Mouse (Mus musculus) left cerebral cortex, adult 18-20 months (tissue): ENCODE data around the gene Irf9. TPM values are rescaled to one million over a fixed set of nuclear protein-coding genes. Genes with fewer than 3 reads are reported as not detected.
A peak's percentile ranks its signal among the peaks of the same experiment; 100 is the strongest.

Experiments
- DNase-seq, 2 experiments: peaks; one replicate each; pipeline ENCODE4 v3.0.0; 2021 to 2022; ENCODE audit warnings: low spot score in 2 of 2, mixed read lengths in 1 of 2
- total RNA-seq, 2 experiments: library from RNA; stranded (reverse); gene quantifications; 2 replicates each; pipeline ENCODE4 v1.2.3; 2021

Gene Irf9
- total RNA-seq, 2 experiments from 2014 or later, result 11.7 to 11.8 TPM

GRCm38 (mm10) chr14:55579511-55580496, 23.6 kb upstream of the Irf9 start:
- no peak for DNase-seq

GRCm38 (mm10) chr14:55580731-55581130, 22.6 kb upstream of the Irf9 start:
- no peak for DNase-seq

GRCm38 (mm10) chr14:55581981-55582681, 21.2 kb upstream of the Irf9 start:
- DNase-seq, result no peak

GRCm38 (mm10) chr14:55584303-55584701, 19.1 kb upstream of the Irf9 start:
- DNase-seq, result no peak

- DNase-seq, result peak; percentile 52 to 65
These were observed 18.4 kb upstream of the Irf9 start, which contains the start of gene Emc9 for GRCm38 (mm10) chr14:55584702-55585565. Gene Emc9 (minus strand): TSS chr14:55585302.

GRCm38 (mm10) chr14:55585566-55585960, 17.8 kb upstream of the Irf9 start:
- no peak for DNase-seq

GRCm38 (mm10) chr14:55586149-55586548, 17.2 kb upstream of the Irf9 start:
- DNase-seq, result no peak

GRCm38 (mm10) chr14:55589271-55589670, 14.1 kb upstream of the Irf9 start:
- no peak for DNase-seq

- no peak for DNase-seq
These were observed 13.5 kb upstream of the Irf9 start for GRCm38 (mm10) chr14:55589771-55590448.

GRCm38 (mm10) chr14:55590748-55591330, 12.5 kb upstream of the Irf9 start, which contains the start of gene Psme2:
Gene Psme2 (minus strand): TSS chr14:55591113.
- DNase-seq, result peak; percentile 85 to 90

GRCm38 (mm10) chr14:55591331-55591891, 12.0 kb upstream of the Irf9 start, which contains the start of gene Rnf31:
Gene Rnf31 (plus strand): TSS chr14:55591708.
- DNase-seq, result peak; percentile 91 to 94

GRCm38 (mm10) chr14:55592226-55592625, 11.1 kb upstream of the Irf9 start:
- no peak for DNase-seq

GRCm38 (mm10) chr14:55596036-55596690, 7.2 kb upstream of the Irf9 start:
- peak in 1 of 2 experiments; percentile 23 for DNase-seq

GRCm38 (mm10) chr14:55598521-55599390, 4.6 kb upstream of the Irf9 start:
- DNase-seq, result no peak

GRCm38 (mm10) chr14:55603633-55604576, 534 bp downstream of the Irf9 start:
- DNase-seq, result peak; percentile 84

GRCm38 (mm10) chr14:55604823-55605222, 1.5 kb downstream of the Irf9 start:
- DNase-seq, result no peak
